Mouse (Mus musculus) induced T-regulatory cell, adult 2 months (primary cell): ENCODE data around the gene Pcyt1a.

Experiments used
- DNase-seq: peaks from one replicate; pipeline ENCODE4 v3.0.0-alpha.2; 2012; ENCODE audit warnings: low read depth

Pcyt1a gene

DNA sequence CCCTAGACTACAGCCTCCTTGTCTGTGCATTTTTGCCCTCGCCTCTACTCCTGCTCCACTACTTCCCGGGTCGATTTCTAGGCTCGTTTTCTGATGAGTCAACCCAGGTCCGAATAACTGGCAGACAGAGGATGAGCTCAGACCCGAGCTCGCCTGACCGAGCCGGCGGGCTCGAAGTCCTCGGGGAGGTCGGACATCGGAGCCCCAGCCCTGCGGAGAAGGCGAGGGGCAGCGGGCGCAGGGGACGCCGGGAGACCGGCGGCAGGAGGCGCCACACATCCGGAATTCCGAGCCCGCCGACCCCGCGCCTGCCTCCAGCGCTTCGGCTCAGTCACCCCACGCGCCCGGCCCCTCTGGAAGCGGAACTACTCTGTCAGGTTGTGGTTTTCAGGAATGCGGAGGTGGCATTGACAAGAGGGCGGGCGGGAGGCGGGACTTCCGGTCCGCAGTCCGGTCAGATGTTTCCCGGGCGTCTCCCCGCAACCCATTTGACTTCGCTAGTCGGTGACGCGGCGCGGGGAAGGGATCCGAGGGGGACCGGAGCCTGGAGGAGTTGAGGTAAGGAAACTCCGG, at the start of gene Pcyt1a:
TSS of gene Pcyt1a (plus strand) at position 448 of the 573 bp plus-strand sequence.
- DNase-seq, result peak; percentile 91

DNA sequence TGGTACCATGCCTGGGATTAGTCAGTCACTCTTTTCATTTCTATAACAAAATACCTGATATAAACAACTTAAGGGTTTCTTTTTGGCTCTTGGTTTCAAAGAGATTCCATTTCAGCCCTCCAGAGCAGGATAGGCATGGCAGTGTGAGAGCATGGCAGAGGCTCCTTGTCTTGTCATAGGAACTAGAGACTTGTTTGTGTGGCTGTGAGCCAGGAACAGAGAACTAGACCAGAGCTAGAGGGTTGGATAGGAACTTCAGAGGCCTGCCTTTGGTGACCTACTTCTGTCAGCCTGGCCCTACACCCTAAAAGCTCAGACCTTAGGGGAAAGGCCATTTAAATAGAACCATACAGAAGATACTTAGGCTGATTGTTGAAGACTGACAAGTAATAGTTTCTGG, 47.8 kb upstream of the Pcyt1a start:
- DNase-seq, result no peak

GRCm38 (mm10) chr16:32384885-32385284, 45.8 kb upstream of the Pcyt1a start:
- no peak for DNase-seq

DNA sequence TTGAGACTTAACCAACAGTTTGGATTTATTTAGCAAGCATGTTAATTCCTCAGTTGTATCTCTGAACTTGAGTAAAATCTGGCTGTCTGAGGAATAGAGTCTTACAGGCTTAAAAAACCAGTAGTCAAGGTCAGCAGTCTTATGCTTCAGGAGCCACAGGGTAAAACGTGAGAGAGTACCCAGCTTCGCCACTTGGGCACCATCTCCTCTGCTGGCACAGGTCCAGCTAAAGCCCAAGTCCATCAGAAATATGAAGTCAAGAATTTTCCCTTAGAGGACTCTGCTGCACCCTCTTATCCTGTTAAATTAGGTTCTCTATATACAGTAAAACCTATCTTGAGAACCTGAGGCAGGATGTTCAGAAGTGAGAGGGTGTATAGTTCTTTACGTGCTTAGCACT, 43.9 kb upstream of the Pcyt1a start:
- no peak for DNase-seq

DNA sequence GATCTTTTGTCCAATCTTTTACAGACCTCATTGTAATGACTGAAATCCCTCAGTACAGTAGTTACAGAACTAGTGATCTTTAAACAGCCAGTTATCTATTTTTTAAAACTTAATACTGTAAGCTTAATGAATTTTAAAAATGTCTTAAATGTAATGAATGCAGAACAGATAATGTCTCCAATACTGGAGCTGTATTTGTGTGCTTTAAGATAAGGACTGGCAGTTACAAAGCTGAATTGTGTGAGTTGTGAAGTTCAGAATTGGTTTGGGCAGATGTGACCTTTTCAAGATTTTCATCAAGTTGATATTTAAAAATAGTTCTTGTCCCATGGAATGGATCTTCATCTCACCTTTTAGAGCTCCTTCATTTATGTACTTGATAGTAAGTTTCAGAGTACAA, 41.7 kb upstream of the Pcyt1a start:
- DNase-seq, result no peak

DNA sequence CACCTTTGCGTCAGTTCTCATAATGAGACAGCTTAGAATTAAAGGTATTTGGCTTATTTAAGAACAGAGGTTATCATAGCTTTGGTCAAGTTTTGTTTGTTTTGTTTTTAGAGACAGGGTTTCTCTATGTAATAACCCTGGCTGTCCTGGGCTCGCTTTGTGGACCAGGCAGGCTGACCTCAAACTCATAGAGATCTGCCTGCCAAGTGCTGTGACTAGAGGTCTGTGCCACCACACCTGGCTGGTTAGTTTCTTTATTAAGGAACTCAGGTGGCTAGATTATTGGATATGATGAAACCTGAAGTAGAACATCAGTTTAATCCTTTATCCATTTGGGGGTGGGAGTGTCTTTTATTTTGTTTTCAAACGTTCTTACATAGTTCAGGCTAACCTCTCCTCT, 40.9 kb upstream of the Pcyt1a start:
- no peak for DNase-seq

DNA sequence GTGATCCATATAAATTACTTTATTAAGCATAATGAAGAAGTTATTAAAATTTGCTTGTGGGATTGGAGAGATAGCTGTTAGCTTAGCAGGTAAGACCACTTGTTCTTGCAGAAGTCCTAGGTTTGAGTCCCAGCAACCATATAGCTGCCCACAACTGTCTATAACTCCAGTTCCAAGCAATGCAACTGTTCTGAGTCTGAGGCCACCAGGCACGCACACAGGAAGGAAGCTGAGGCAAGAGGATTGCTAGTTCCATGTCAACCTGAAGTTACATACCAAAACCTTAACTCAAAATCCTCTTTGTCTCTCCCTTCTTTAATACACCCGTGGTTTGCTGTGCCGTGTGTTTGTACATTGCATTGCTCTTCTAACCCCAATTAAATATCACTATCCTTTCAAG, 39.8 kb upstream of the Pcyt1a start:
- no peak for DNase-seq

DNA sequence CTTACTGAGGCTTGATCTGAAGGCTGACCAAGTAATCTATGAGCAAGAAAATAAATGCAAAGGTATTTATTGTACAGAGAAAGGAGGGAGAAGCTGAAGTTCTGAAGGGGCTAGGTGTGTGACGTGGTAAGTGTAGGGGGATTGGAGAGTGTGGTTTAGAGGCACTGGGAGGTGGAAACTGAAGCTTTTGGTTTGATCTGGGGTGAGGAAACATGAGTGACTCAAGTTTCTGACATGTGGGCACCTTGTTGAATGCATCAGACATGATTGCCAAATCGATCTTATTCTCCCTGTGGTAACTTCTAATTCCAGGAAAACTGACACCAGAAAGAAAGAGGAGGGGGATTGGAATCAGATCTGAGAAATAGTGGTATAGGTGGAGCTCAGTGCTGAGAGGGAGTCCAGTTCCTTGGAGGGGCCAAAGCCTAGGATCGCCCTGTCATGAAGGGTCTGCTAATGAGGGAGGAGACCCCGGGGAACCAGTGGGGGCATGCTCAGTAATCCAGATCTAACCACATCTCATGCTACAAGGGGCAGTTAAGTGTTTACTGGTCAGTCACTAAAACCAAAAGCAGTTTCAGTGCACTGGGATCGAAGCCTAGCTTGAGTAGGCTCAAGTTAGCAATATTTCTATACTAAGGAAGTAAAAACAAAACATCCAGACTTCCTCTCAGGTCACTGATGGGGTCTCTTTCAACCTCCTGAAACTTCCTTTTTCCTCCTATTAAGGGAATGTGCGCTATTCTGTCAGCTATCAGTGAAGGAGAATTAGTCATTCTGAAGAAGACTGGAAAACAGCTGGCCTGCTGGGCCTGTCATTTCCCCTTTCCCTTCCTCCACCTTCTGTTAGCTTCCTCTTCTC, 34.8 kb upstream of the Pcyt1a start:
- DNase-seq, result no peak

- DNase-seq, result no peak
Observed at GRCm38 (mm10) chr16:32396541-32396835, 34.2 kb upstream of the Pcyt1a start.

- no peak for DNase-seq
Observed at GRCm38 (mm10) chr16:32398206-32398605, 32.5 kb upstream of the Pcyt1a start.

GRCm38 (mm10) chr16:32400267-32400666, 30.5 kb upstream of the Pcyt1a start, which contains the start of gene Tm4sf19:
Tm4sf19 (plus strand) TSS chr16:32400506.
- DNase-seq, result no peak

GRCm38 (mm10) chr16:32401335-32401965, 29.3 kb upstream of the Pcyt1a start:
- DNase-seq, result peak; percentile 36

GRCm38 (mm10) chr16:32402818-32403217, 27.9 kb upstream of the Pcyt1a start:
- DNase-seq, result no peak

DNA sequence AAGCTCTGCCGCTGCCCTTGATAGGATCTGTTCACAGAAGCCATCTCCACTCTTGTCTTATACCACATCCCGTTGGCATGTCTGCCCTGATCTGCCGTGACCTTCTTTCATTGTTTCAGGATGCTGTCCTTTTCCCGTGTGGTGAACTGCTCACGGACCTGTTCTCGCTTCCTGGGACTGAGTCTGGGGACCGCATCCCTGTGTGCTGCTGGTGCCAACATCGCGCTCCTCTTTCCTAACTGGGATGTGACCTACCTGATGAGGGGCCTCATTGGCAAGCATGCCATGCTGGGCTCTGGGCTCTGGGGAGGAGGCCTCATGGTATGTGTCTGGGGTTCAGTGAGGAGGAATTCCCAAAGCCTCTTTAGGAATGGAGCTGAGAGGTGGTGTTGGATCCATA, 25.0 kb upstream of the Pcyt1a start:
- no peak for DNase-seq

GRCm38 (mm10) chr16:32406671-32407070, 24.1 kb upstream of the Pcyt1a start:
- no peak for DNase-seq

DNA sequence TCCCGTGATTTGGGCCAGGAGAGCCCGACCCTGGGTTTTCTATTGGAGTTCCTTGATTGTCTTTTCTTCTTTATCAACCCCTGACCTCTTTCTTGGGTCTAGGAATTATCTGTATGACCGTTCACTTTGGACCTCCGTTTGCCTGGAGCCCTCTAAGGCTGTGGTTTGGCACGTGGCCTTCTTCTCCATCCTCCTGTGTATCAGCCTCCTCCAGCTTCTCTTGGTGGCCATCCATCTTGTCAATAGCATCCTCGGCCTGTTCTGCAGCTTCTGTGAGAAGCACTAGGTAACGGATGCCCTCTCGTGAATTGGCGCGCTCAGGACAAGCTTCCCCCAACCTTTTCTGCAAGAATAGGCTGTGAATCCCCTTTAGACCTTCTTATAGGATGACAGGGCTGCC, 23.0 kb upstream of the Pcyt1a start:
- DNase-seq, result no peak

- no peak for DNase-seq
Observed at GRCm38 (mm10) chr16:32417457-32417856, 13.3 kb upstream of the Pcyt1a start.

DNA sequence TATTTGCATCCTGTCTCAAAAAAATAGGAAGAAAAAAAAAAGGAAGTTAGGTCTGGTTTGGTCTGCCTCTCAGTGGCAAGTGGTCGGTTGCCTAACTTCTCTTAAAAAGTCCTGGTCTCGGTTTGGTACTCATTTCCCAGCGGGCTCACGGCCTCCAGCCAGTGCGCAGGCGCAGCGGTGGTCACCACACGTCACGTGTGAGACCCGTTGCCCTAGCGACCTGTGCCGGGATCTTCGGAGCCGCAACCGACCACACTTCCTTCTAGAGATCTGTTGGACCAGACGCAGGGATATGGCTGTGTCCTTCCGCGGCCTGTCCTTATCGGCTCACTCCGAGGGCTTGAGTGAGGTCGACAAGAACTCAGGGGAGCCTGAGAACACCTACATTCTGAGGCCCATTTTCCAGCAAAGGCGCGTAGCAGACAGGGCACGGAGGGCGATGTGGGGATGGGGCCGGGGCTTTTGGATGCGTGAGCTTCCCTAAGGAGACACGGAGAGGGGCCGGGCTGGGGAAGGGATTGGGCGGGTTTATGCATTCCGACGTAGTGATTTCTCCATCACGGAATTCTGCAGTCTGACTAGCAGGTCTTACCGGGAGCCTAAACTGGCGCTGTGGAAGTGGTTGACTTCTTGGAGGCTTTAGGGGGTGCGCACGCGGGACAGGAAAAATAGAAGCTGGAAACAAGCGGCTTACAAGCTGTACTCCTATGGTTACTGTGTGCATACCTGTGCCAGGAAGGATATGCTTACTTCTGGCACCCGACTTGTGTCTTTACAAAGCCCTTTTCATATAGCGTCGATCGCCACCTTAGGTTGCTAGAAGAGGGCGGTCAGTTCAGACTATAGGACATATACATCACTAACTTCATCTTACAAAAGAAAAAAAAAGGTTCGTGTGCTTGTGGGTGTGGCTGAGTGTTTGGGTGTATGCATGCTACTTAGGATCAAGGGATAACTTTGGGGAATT, 10.9 kb upstream of the Pcyt1a start, which contains the start of gene Tctex1d2:
TSS of gene Tctex1d2 (plus strand) at position 186 of the 967 bp plus-strand sequence.
- DNase-seq, result peak; percentile 94

GRCm38 (mm10) chr16:32427506-32427905, 3.2 kb upstream of the Pcyt1a start:
- DNase-seq, result no peak

DNA sequence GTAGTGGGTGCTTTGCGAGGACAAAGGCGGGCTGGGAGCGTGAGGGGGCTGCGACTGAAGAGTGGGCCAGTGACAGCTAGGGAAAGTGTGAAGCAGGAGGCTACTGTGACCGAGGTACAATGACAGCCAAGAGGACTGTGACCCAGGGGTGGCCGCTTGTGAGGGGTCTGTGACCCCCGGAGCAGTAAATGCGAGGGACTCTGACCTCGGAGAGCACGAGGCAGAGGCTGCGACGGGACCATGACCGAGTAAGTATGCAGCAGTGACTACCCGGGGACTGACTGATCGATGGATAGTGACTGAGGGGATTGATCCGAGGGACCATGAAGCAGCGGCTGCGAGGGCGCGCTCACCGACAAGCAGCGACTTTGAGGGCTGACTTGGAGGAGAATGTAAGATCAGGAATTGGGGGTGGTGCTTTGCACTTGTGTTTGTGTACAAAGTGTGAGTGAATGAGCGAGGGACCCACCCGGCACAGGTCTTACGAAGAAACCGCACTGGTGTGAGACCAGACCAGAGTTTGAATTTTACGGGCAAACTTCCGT, 398 bp downstream of the Pcyt1a start:
- peak; percentile 65 for DNase-seq

GRCm38 (mm10) chr16:32431926-32432325, 1.2 kb downstream of the Pcyt1a start:
- peak; percentile 43 for DNase-seq

- peak; percentile 26 for DNase-seq
Observed at GRCm38 (mm10) chr16:32433138-32433537, 2.4 kb downstream of the Pcyt1a start.
